Mouse (Mus musculus) ES-Bruce4 (cell line): ENCODE measurements at regions not wholly inside any gene's neighbourhood (a gene's known extent, or its start where the extent isn't known, plus 50 kb on each side); places are given as distances from the start of the nearest gene placed in this dataset.

ENCODE experiments used
- CTCF ChIP-seq: IDR thresholded peaks from one replicate; pipeline ENCODE4 v1.8.1; 2011; ENCODE audit warnings: low read depth, low read length
- EP300 ChIP-seq: IDR thresholded peaks from 2 replicates; pipeline ENCODE4 v1.6.1; 2011; ENCODE audit warnings: low read depth, low read length; ENCODE audit not compliant: insufficient read depth

DNA sequence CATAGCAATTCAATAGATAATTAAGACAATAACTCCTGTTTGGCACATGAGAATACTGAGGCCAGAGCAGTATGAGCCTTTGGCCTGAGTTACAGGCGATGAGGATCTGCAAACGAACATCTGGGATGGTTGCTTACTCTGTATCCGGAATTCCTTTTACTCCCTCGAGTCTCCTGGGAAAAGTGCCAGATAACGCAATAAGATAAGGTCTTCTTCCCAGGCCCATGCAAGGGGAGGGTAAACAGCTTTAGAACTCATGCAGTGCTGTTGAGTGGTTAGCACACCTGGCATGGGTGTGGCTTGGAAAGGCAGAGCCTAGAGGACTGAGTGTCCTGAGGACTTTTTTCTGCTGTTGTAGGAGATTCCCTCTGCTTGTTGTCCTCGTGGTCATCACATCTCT, 598.2 kb downstream of the 9430069I07Rik start:
- TF ChIP-seq CTCF (no peak), EP300 (no peak)
